Mouse (Mus musculus) liver, embryonic 15.5 days (tissue): ENCODE results near the gene Dnase2b. TPM values are rescaled to one million over a fixed set of nuclear protein-coding genes. Genes with fewer than 3 reads are reported as not detected.

Source experiments
- ATAC-seq: fragments of 200-750 bp; cut with Nextera tagmentation; 2 replicates; pipeline ENCODE4 v1.8.0; 2017; ENCODE audit warnings: moderate number of reproducible peaks, mild to moderate bottlenecking, moderate library complexity; ENCODE audit not compliant: insufficient read depth
- H3K27ac ChIP-seq: fragments of 300-500 bp; sonication (generic); replicated peaks from 2 replicates; pipeline ENCODE4 v1.5.1; 2015; ENCODE audit warnings: mild to moderate bottlenecking, inconsistent platforms
- H3K27me3 ChIP-seq: fragments of 300-500 bp; sonication (generic); 2 replicates; pipeline ENCODE4 v1.6.1; 2015; ENCODE audit warnings: mild to moderate bottlenecking, inconsistent platforms
- H3K36me3 ChIP-seq: fragments of 300-500 bp; sonication (generic); replicated peaks from 2 replicates; pipeline ENCODE4 v1.6.1; 2015; ENCODE audit warnings: moderate library complexity, mild to moderate bottlenecking, inconsistent platforms
- H3K4me1 ChIP-seq: fragments of 300-500 bp; sonication (generic); replicated peaks from 2 replicates; pipeline ENCODE4 v1.6.1; 2015; ENCODE audit warnings: inconsistent platforms
- H3K4me2 ChIP-seq: fragments of 300-500 bp; sonication (generic); 2 replicates; pipeline ENCODE4 v1.6.1; 2015; ENCODE audit warnings: moderate library complexity, mild to moderate bottlenecking, inconsistent platforms
- H3K4me3 ChIP-seq: fragments of 300-500 bp; sonication (generic); replicated peaks from 2 replicates; pipeline ENCODE4 v1.5.1; 2015; ENCODE audit warnings: mild to moderate bottlenecking, inconsistent platforms
- H3K9ac ChIP-seq: fragments of 300-500 bp; sonication (generic); 2 replicates; pipeline ENCODE4 v1.6.1; 2015; ENCODE audit warnings: moderate library complexity, mild to moderate bottlenecking, inconsistent platforms
- H3K9me3 ChIP-seq: fragments of 300-500 bp; sonication (generic); replicated peaks from 2 replicates; pipeline ENCODE4 v1.6.1; 2016; ENCODE audit warnings: inconsistent platforms
- WGBS: fragments of 180-500 bp; shearing (Covaris S2); methylation state at CpG from one replicate; pipeline ENCODE4 v1.1.7; 2015; ENCODE audit warnings: mixed read lengths; ENCODE audit not compliant: insufficient replicate concordance; 5-methylcytosine and 5-hydroxymethylcytosine counted together
- polyA plus RNA-seq: library from polyadenylated mRNA; unstranded; fragments of >200 nt; fragmentation: Nextera tagmentation; extraction: Ambion mirVana; gene quantifications from 2 replicates; pipeline ENCODE4 v1.2.1, GENCODE M21; 2015

Gene Dnase2b
- polyA plus RNA-seq, 1 experiment from 2014 or later, result 2.1 TPM

DNA sequence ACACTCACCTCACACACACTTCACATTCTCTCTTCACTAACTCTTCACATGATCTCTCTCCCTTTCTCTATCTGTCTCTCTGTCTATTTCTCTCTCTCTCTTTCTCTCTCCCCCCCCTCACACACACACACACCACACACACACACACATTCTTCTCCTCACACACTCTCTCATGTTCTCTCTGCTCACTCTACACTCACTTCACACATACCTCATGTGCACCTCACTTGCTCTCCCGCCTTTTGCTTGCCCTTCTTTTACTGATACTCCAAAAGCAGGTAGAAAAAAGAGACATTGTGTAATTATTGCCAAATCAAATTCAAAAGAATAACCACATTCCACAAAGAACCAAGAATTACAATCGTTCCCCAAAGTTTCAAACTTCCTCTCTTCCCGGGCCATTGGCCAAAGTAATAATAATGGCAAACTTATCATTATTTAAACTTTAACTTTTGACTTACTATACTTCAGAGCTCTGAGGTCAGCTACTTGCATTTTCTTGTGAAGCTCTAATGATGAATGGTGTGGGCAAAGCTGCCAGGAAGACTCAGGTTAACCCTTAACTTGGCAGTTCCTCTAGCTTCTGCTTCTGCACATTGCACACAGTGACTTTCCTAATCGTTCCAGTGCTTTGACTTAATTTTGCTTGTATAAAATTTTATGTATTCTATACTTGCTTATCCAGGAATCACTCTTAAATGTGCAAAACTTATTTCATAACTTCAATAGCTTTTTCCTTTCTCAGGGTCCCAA, 74.7 kb downstream of the Dnase2b start:
- Histone ChIP-seq H3K36me3 (no peaks in the 10 kb centered on the region), H3K27ac (no peak overlapping the region), H3K4me3 (no peak overlapping the region), H3K4me1 (no peaks in the 10 kb centered on the region), H3K4me2 (no peak overlapping the region), H3K9me3 (no peaks in the 10 kb centered on the region), H3K27me3 (no peaks in the 10 kb centered on the region), H3K9ac (no peak overlapping the region)
- WGBS, result 43% methylated on average over 4 of the region's 4 CpGs
- no peak for ATAC-seq

DNA sequence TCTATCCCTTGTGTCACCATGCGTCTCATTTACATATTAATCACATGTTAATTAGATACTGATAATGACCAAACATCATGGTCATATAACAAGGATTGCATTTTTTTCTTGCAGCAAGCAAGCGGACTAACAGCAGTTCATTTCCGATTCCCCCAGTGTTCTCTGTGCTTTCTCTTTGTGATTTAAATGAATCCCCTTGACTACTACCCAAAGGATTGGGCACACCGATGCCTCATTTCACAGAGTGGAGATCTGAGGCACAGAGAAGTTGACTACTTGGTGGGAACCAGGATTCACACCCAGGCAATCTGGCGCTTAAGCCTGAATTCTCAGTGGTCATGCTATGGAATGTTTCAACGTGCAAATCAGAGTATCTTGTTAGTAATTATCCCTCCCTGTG, 80.4 kb downstream of the Dnase2b start:
- Histone ChIP-seq H3K27ac (no peak overlapping the region), H3K4me3 (no peak overlapping the region), H3K36me3 (no peaks in the 10 kb centered on the region), H3K9me3 (no peaks in the 10 kb centered on the region), H3K4me1 (no peaks in the 10 kb centered on the region), H3K9ac (no peak overlapping the region), H3K27me3 (no peaks in the 10 kb centered on the region), H3K4me2 (no peak overlapping the region)
- 54% methylated on average over 6 of the region's 6 CpGs for WGBS
- no peak for ATAC-seq

Other genes starting within 250 kb of the Dnase2b start
- gene Ssx2ip, start 211.0 kb downstream of the Dnase2b start, polyA plus RNA-seq, result 81.7 and 84.5 TPM in 2 replicates
- 5.3 and 5.4 TPM in 2 replicates for gene Ctbs, start 165.8 kb downstream of the Dnase2b start, polyA plus RNA-seq
- gene Spata1, start 115.8 kb downstream of the Dnase2b start, polyA plus RNA-seq, result 0.96 and 1.3 TPM in 2 replicates
- gene Gng5, start 115.8 kb downstream of the Dnase2b start, polyA plus RNA-seq, result 458 and 540 TPM in 2 replicates
- gene Rpf1, start 94.2 kb downstream of the Dnase2b start, polyA plus RNA-seq, result 25.7 and 25.9 TPM in 2 replicates
- gene Uox, start 45.2 kb downstream of the Dnase2b start, polyA plus RNA-seq, result 30.4 and 56.2 TPM in 2 replicates
- gene 4930503B20Rik, start 35.7 kb upstream of the Dnase2b start, polyA plus RNA-seq, result not detected in 2 replicates
- 0.33 and 0.45 TPM in 2 replicates for gene Samd13, start 70.0 kb upstream of the Dnase2b start, polyA plus RNA-seq
- gene Prkacb, start 197.4 kb upstream of the Dnase2b start, polyA plus RNA-seq, result 12.4 and 13.0 TPM in 2 replicates
- 0.39 and 0.47 TPM in 2 replicates for gene Ttll7, start 236.8 kb upstream of the Dnase2b start, polyA plus RNA-seq